Comparison of ENCODE assay signal across 25 mouse cellular contexts in the genomic region with DNA sequence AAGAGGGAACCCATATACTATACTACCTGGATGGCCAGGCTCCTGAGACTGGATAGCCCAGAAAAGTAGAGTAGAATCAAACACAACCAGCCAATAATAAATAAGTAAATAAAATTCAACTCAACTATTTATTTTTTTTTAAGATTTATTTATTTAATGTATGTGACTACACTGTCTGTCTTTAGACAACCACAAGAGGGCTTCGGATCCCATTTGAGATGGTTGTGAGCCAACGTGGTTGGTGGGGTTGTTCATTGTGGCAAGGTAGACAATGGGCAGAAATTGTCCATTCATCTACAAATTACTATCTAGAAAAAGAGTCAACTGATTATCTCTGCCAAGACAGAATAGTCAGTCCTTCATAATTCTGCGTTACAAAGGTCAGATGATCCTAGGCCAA. TPM values are rescaled to one million over a fixed set of nuclear protein-coding genes. Genes with fewer than 3 reads are reported as not detected.
DNase-seq lines count a peak whose midpoint lies in the region; ATAC-seq and TF ChIP-seq lines count a peak whose summit lies in the region.
"Had no signal": no experiment of that assay in that cellular context is flagged by ENCODE, and none has a peak within 500 bp of the region (broad histone marks: within the 10 kb centered on the region; RNA-seq: fewer than 3 reads in every experiment).

No protein-coding gene starts in this region.

- H3K4me1 ChIP-seq in intestine, postnatal 0 days (replicated peaks; ENCODE audit: control insufficient read depth, insufficient read depth, low read length) = peaks cover 2% of the 10 kb centered on the region; the same call in 1 of the 2 replicates
- H3K4me1 ChIP-seq: embryonic facial prominence, embryonic 12.5 days had no signal

- no peaks in the 10 kb centered on the region for H3K9me3 ChIP-seq in intestine, postnatal 0 days (ENCODE audit: control insufficient read depth)
- H3K9me3 ChIP-seq: embryonic facial prominence, embryonic 12.5 days; heart, embryonic 15.5 days had no signal

- peaks cover 18% of the 10 kb centered on the region for H3K27me3 ChIP-seq in intestine, postnatal 0 days (replicated peaks; ENCODE audit: control insufficient read depth, insufficient read depth, low read length)

- H3K27ac ChIP-seq in layer of hippocampus, adult 2 months = no peak overlapping the region
- no peak overlapping the region for H3K27ac ChIP-seq in intestine, postnatal 0 days (ENCODE audit: low read depth, low read length)
- H3K27ac ChIP-seq: embryonic facial prominence, embryonic 12.5 days; heart, adult 2 months; heart, embryonic 15.5 days; hindbrain, embryonic 14.5 days had no signal

- H3K4me2 ChIP-seq in intestine, postnatal 0 days (replicated peaks; ENCODE audit: low read depth) = no peak overlapping the region
- H3K4me2 ChIP-seq: embryonic facial prominence, embryonic 12.5 days; heart, embryonic 11.5 days; heart, embryonic 15.5 days; hindbrain, embryonic 14.5 days had no signal

- no peak overlapping the region for H3K4me3 ChIP-seq in layer of hippocampus, adult 2 months
- H3K4me3 ChIP-seq in intestine, postnatal 0 days (ENCODE audit: low read depth, low read length) = no peak overlapping the region
- H3K4me3 ChIP-seq: embryonic facial prominence, embryonic 12.5 days; heart, adult 2 months; heart, embryonic 15.5 days had no signal

- no peak overlapping the region for H3K9ac ChIP-seq in intestine, postnatal 0 days (ENCODE audit: low read depth, low read length)
- H3K9ac ChIP-seq: embryonic facial prominence, embryonic 12.5 days; forebrain, postnatal 0 days; heart, embryonic 15.5 days; hindbrain, embryonic 14.5 days had no signal

- DNase-seq in layer of hippocampus, adult 2 months (ENCODE audit: low spot score in 2 of 2) = no peak
- no peak for DNase-seq in layer of hippocampus, postnatal 14 days (ENCODE audit: low spot score in 2 of 2)
- DNase-seq in 3T3-L1 (ENCODE audit: low read depth, low spot score) (peak; percentile 35), A20 (ENCODE audit: low read depth, low spot score) (peak; percentile 30), R1 (ENCODE audit: low read depth, low spot score) (peak; percentile 53)
- DNase-seq in thymus, postnatal 10 days (ENCODE audit: low spot score in 2 of 2) = no peak
- DNase-seq: adrenal gland, postnatal 14 days; cerebellum, adult 11-12 months; cerebellum, adult 9-10 months; cerebellum, postnatal 25 days; forebrain, postnatal 0 days; gastrocnemius, postnatal 14 days; heart, adult 2 months; heart, postnatal 14 days had no signal

- WGBS in intestine, postnatal 0 days = 82% methylated on average over 3 of the region's 3 CpGs

- H3K36me3 ChIP-seq in intestine, postnatal 0 days (ENCODE audit: control insufficient read depth, insufficient read depth) = no peaks in the 10 kb centered on the region
- H3K36me3 ChIP-seq: heart, embryonic 15.5 days had no signal

- no peak for ATAC-seq in intestine, postnatal 0 days
- ATAC-seq: forebrain, postnatal 0 days had no signal

- TF ChIP-seq CTCF in layer of hippocampus, adult 2 months (conservative IDR thresholded peaks at IDR 0.05) = peak; percentile 57
- TF ChIP-seq CTCF in intestine, postnatal 0 days (IDR thresholded peaks at IDR 0.05; ENCODE audit: low read depth) = no peak

RNA-seq across cellular contexts. Expression of a gene that starts 40.3 kb away (rescaled TPM):
- not detected for total RNA-seq in layer of hippocampus, adult 2 months (2021)
- total RNA-seq in layer of hippocampus, postnatal 14 days (2021) = not detected
- polyA plus RNA-seq in intestine, postnatal 0 days (2015; fragmentation: Nextera tagmentation; extraction: Ambion mirVana) = 0.54 and 0.56 TPM in 2 replicates
- total RNA-seq: adrenal gland, postnatal 14 days; forebrain, postnatal 0 days; gastrocnemius, adult 18-20 months; gastrocnemius, postnatal 14 days; heart, adult 2 months; heart, postnatal 14 days; hematopoietic stem cell, adult 5-6 weeks had no signal
- polyA plus RNA-seq: C2C12; cortical plate, adult 2 months; forebrain, embryonic 11.5 days; forebrain, postnatal 0 days; gonadal fat pad, adult 2 months; heart, adult 2 months; hindbrain, embryonic 14.5 days had no signal

Comparison
In these comparisons a context has a peak if more than half of its experiments do, and no peak if none do; other contexts are left out.
1. DNase-seq: peak in 3T3-L1 (single experiment), A20 (single experiment) and R1 (single experiment); none in layer of hippocampus, adult 2 months (0 of 2), layer of hippocampus, postnatal 14 days (0 of 2) and thymus, postnatal 10 days (0 of 2).